Mouse (Mus musculus) ES-E14 (cell line): ENCODE measurements at regions not wholly inside any gene's neighbourhood (a gene's known extent, or its start where the extent isn't known, plus 50 kb on each side); places are given as distances from the start of the nearest gene placed in this dataset.

Source experiments
- MAFK ChIP-seq: IDR thresholded peaks from 2 replicates; pipeline ENCODE4 v1.6.1; 2014; ENCODE audit warnings: mild to moderate bottlenecking, low read depth, low read length, inconsistent platforms; ENCODE audit not compliant: insufficient read depth
- ZNF384 ChIP-seq: IDR thresholded peaks from 2 replicates; pipeline ENCODE4 v1.6.1; 2012; ENCODE audit warnings: low read depth, low read length, inconsistent platforms

GRCm38 (mm10) chr8:64265304-64265945 lies 59.4 kb upstream of the Tll1 start:
- no peak for TF ChIP-seq MAFK
- TF ChIP-seq ZNF384: no peak
